Mouse (Mus musculus): Measurements from ENCODE around the gene Ttc9.

- TF ChIP-seq POLR2A (IDR thresholded peaks at IDR 0.05; ENCODE audit: borderline replicate concordance, low read depth, low read length) (no peak), CTCF (IDR thresholded peaks at IDR 0.05; ENCODE audit: low read depth, low read length) (no peak)
Measured at GRCm38 (mm10) chr12:81657321-81657720, 26.3 kb downstream of the Ttc9 start.
